Mouse (Mus musculus): ENCODE measurements around the gene Pygm. TPM values are rescaled to one million over a fixed set of nuclear protein-coding genes. Genes with fewer than 3 reads are reported as not detected.
A peak's percentile ranks its signal among the peaks of the same experiment; 100 is the strongest.

The Pygm gene
- polyA plus RNA-seq, 1 experiment, result not detected

- Histone ChIP-seq H3K4me1 (ENCODE audit: control insufficient read depth, insufficient read depth, low read length) (no peaks in the 10 kb centered on the region), H3K4me3 (ENCODE audit: insufficient read depth, low read depth, low read length) (peak overlapping the region; percentile 96), H3K27ac (ENCODE audit: insufficient read depth, low read depth, low read length) (peak overlapping the region; percentile 96)
- WGBS, result under 1% methylated on average over 55 of the region's 55 CpGs
- no peak for TF ChIP-seq CTCF (IDR thresholded peaks at IDR 0.05; ENCODE audit: insufficient read depth, low read depth, low read length)
- TF ChIP-seq POLR2A (IDR thresholded peaks at IDR 0.05; ENCODE audit: insufficient read depth, low read depth, low read length), result no peak; the same call in 1 of the 2 replicates
These were observed 19.9 kb upstream of the Pygm start for GRCm38 (mm10) chr19:6364317-6364725.

GRCm38 (mm10) chr19:6364842-6365241, 19.4 kb upstream of the Pygm start:
- TF ChIP-seq POLR2A (IDR thresholded peaks at IDR 0.05; ENCODE audit: insufficient read depth, low read depth, low read length), result no peak
- H3K4me1 ChIP-seq (ENCODE audit: control insufficient read depth, insufficient read depth, low read length), result no peaks in the 10 kb centered on the region
- no peak overlapping the region for H3K27ac ChIP-seq (ENCODE audit: insufficient read depth, low read depth, low read length)
- 2% methylated on average over 2 of the region's 2 CpGs for WGBS
- peak overlapping the region; percentile 96 for H3K4me3 ChIP-seq (ENCODE audit: insufficient read depth, low read depth, low read length)

GRCm38 (mm10) chr19:6370175-6370574, 14.0 kb upstream of the Pygm start:
- H3K4me3 ChIP-seq (ENCODE audit: insufficient read depth, low read depth, low read length), result no peak overlapping the region
- peaks cover 13% of the 10 kb centered on the region for H3K4me1 ChIP-seq (ENCODE audit: control insufficient read depth, insufficient read depth, low read length)
- 63% methylated on average over 2 of the region's 2 CpGs for WGBS
- TF ChIP-seq POLR2A (IDR thresholded peaks at IDR 0.05; ENCODE audit: insufficient read depth, low read depth, low read length), result no peak
- no peak for TF ChIP-seq CTCF (IDR thresholded peaks at IDR 0.05; ENCODE audit: insufficient read depth, low read depth, low read length)
- no peak overlapping the region for H3K27ac ChIP-seq (ENCODE audit: insufficient read depth, low read depth, low read length)

GRCm38 (mm10) chr19:6372433-6372832, 11.8 kb upstream of the Pygm start:
- Histone ChIP-seq H3K27ac (ENCODE audit: insufficient read depth, low read depth, low read length) (no peak overlapping the region), H3K4me3 (ENCODE audit: insufficient read depth, low read depth, low read length) (no peak overlapping the region), H3K4me1 (ENCODE audit: control insufficient read depth, insufficient read depth, low read length) (peaks cover 25% of the 10 kb centered on the region)
- 80% methylated on average over 3 of the region's 3 CpGs for WGBS
- TF ChIP-seq POLR2A (IDR thresholded peaks at IDR 0.05; ENCODE audit: insufficient read depth, low read depth, low read length), result no peak
- no peak for TF ChIP-seq CTCF (IDR thresholded peaks at IDR 0.05; ENCODE audit: insufficient read depth, low read depth, low read length)

- peaks cover 28% of the 10 kb centered on the region for H3K4me1 ChIP-seq (ENCODE audit: control insufficient read depth, insufficient read depth, low read length)
These were observed 10.4 kb upstream of the Pygm start for GRCm38 (mm10) chr19:6373539-6374400.

GRCm38 (mm10) chr19:6374571-6374970, 9.6 kb upstream of the Pygm start:
- Histone ChIP-seq H3K4me3 (ENCODE audit: insufficient read depth, low read depth, low read length) (no peak overlapping the region), H3K27ac (ENCODE audit: insufficient read depth, low read depth, low read length) (no peak overlapping the region), H3K4me1 (ENCODE audit: control insufficient read depth, insufficient read depth, low read length) (peaks cover 28% of the 10 kb centered on the region)
- TF ChIP-seq POLR2A (IDR thresholded peaks at IDR 0.05; ENCODE audit: insufficient read depth, low read depth, low read length) (no peak), CTCF (IDR thresholded peaks at IDR 0.05; ENCODE audit: insufficient read depth, low read depth, low read length) (no peak)
- 81% methylated on average over 10 of the region's 10 CpGs for WGBS

More at GRCm38 (mm10) chr19:6373539-6374400, 10.4 kb upstream of the Pygm start:
- TF ChIP-seq CTCF (IDR thresholded peaks at IDR 0.05; ENCODE audit: insufficient read depth, low read depth, low read length), result no peak; the same call in 1 of the 2 replicates
- H3K4me3 ChIP-seq (ENCODE audit: insufficient read depth, low read depth, low read length), result no peak overlapping the region
- 43% methylated on average over 12 of the region's 12 CpGs for WGBS
- no peak overlapping the region for H3K27ac ChIP-seq (ENCODE audit: insufficient read depth, low read depth, low read length)

GRCm38 (mm10) chr19:6375423-6376254, 8.6 kb upstream of the Pygm start:
- 80% methylated on average over 42 of the region's 42 CpGs for WGBS
- Histone ChIP-seq H3K4me1 (ENCODE audit: control insufficient read depth, insufficient read depth, low read length) (peaks cover 28% of the 10 kb centered on the region), H3K4me3 (ENCODE audit: insufficient read depth, low read depth, low read length) (no peak overlapping the region), H3K27ac (ENCODE audit: insufficient read depth, low read depth, low read length) (no peak overlapping the region)
- TF ChIP-seq CTCF (IDR thresholded peaks at IDR 0.05; ENCODE audit: insufficient read depth, low read depth, low read length), result no peak
- no peak for TF ChIP-seq POLR2A (IDR thresholded peaks at IDR 0.05; ENCODE audit: insufficient read depth, low read depth, low read length)

- no peak for TF ChIP-seq POLR2A (IDR thresholded peaks at IDR 0.05; ENCODE audit: insufficient read depth, low read depth, low read length)
- TF ChIP-seq CTCF (IDR thresholded peaks at IDR 0.05; ENCODE audit: insufficient read depth, low read depth, low read length), result peak; percentile 62; the same call in 1 of the 2 replicates
- Histone ChIP-seq H3K27ac (ENCODE audit: insufficient read depth, low read depth, low read length) (no peak overlapping the region), H3K4me1 (ENCODE audit: control insufficient read depth, insufficient read depth, low read length) (peaks cover 28% of the 10 kb centered on the region), H3K4me3 (ENCODE audit: insufficient read depth, low read depth, low read length) (no peak overlapping the region)
- WGBS, result 63% methylated on average over 14 of the region's 14 CpGs
These were observed 8.0 kb upstream of the Pygm start for GRCm38 (mm10) chr19:6376255-6376564.

- Histone ChIP-seq H3K4me1 (ENCODE audit: control insufficient read depth, insufficient read depth, low read length) (peaks cover 28% of the 10 kb centered on the region), H3K27ac (ENCODE audit: insufficient read depth, low read depth, low read length) (no peak overlapping the region), H3K4me3 (ENCODE audit: insufficient read depth, low read depth, low read length) (no peak overlapping the region)
- TF ChIP-seq POLR2A (IDR thresholded peaks at IDR 0.05; ENCODE audit: insufficient read depth, low read depth, low read length), result no peak
- TF ChIP-seq CTCF (IDR thresholded peaks at IDR 0.05; ENCODE audit: insufficient read depth, low read depth, low read length), result no peak
- WGBS, result 37% methylated on average over 2 of the region's 2 CpGs
These were observed 7.6 kb upstream of the Pygm start for GRCm38 (mm10) chr19:6376643-6377042.

Measured in olfactory bulb, adult 2 months (tissue).